Mouse (Mus musculus) erythroblast, embryonic 14.5 days (primary cell): ENCODE measurements around the gene Fam184b. TPM values are rescaled to one million over a fixed set of nuclear protein-coding genes. Genes with fewer than 3 reads are reported as not detected.

Source experiments
- H3K27me3 ChIP-seq: 2 replicates; pipeline ENCODE4 v1.6.1; 2012; ENCODE audit warnings: inconsistent platforms; ENCODE audit not compliant: control insufficient read depth
- H3K36me3 ChIP-seq: 2 replicates; pipeline ENCODE4 v1.6.1; 2012; ENCODE audit warnings: mild to moderate bottlenecking, inconsistent platforms; ENCODE audit not compliant: control insufficient read depth
- H3K4me1 ChIP-seq: 2 replicates; pipeline ENCODE4 v1.6.1; 2012; ENCODE audit warnings: inconsistent platforms; ENCODE audit not compliant: control insufficient read depth
- H3K4me3 ChIP-seq: replicated peaks from 2 replicates; pipeline ENCODE3; 2012; ENCODE audit warnings: moderate library complexity, mild to moderate bottlenecking, inconsistent platforms
- H3K9me3 ChIP-seq: 2 replicates; pipeline ENCODE4 v1.6.1; 2012; ENCODE audit warnings: low read length, inconsistent platforms, mixed read lengths; ENCODE audit not compliant: control insufficient read depth
- GATA1 ChIP-seq: IDR thresholded peaks from 2 replicates; pipeline ENCODE4 v1.6.1; 2012; ENCODE audit warnings: low read length, inconsistent platforms, mixed read lengths
- TAL1 ChIP-seq: IDR thresholded peaks from 3 replicates; pipeline ENCODE4 v1.6.1; 2012; ENCODE audit warnings: low read length, inconsistent platforms, mixed read lengths
- polyA plus RNA-seq: library from polyadenylated mRNA; stranded (reverse); fragments of >175 nt; gene quantifications from 2 replicates; pipeline ENCODE4 v1.2.3, GENCODE M21; 2012

Gene Fam184b
- polyA plus RNA-seq, 1 experiment, result not detected

GRCm38 (mm10) chr5:45576716-45577115, 62.7 kb downstream of the Fam184b start:
- H3K9me3 ChIP-seq, result no peaks in the 10 kb centered on the region
- H3K36me3 ChIP-seq, result no peaks in the 10 kb centered on the region
- H3K4me3 ChIP-seq, result no peak overlapping the region
- H3K4me1 ChIP-seq, result no peaks in the 10 kb centered on the region
- 0 out of 2 replicates have a peak, but pooled peaks cover 3% of the 10 kb centered on the region for H3K27me3 ChIP-seq
- no peak for TF ChIP-seq TAL1
- TF ChIP-seq GATA1, result no peak

- no peaks in the 10 kb centered on the region for H3K4me1 ChIP-seq
- no peak for TF ChIP-seq GATA1
- TF ChIP-seq TAL1, result no peak
- no peaks in the 10 kb centered on the region for H3K9me3 ChIP-seq
- H3K27me3 ChIP-seq, result no peaks in the 10 kb centered on the region
- H3K4me3 ChIP-seq, result no peak overlapping the region
- H3K36me3 ChIP-seq, result no peaks in the 10 kb centered on the region
Observed at GRCm38 (mm10) chr5:45572816-45573215, 66.6 kb downstream of the Fam184b start.

DNA sequence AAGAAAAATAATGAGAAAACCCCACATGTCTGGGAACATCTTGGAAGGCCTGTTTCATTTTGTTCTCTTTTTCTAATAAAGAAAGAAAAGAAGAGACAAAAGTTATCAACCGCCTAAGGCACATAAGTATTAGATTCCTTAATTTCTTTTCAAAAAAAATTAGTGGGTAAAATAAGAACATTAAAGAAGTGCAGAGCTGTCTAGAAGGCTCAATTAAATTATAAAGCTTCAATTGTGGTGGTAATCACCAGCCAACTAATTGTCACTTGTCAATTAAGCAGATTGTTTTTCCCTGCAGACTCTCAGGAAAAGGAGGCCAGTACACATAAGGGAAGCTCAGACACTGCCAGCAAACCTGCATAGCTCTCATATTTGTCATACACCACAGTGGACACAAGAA, 73.6 kb downstream of the Fam184b start:
- no peaks in the 10 kb centered on the region for H3K4me1 ChIP-seq
- H3K4me3 ChIP-seq, result no peak overlapping the region
- H3K27me3 ChIP-seq, result no peaks in the 10 kb centered on the region
- TF ChIP-seq GATA1, result no peak
- no peak for TF ChIP-seq TAL1
- H3K9me3 ChIP-seq, result no peaks in the 10 kb centered on the region; the same call in 1 of the 2 replicates
- H3K36me3 ChIP-seq, result no peaks in the 10 kb centered on the region

- H3K36me3 ChIP-seq, result no peaks in the 10 kb centered on the region
- TF ChIP-seq TAL1 (no peak), GATA1 (no peak)
- no peak overlapping the region for H3K4me3 ChIP-seq
- no peaks in the 10 kb centered on the region for H3K27me3 ChIP-seq
- peaks cover 6% of the 10 kb centered on the region; the same call in 1 of the 2 replicates for H3K4me1 ChIP-seq
- H3K9me3 ChIP-seq, result no peaks in the 10 kb centered on the region; the same call in 1 of the 2 replicates
Observed at GRCm38 (mm10) chr5:45564054-45564453, 75.4 kb downstream of the Fam184b start.

- H3K9me3 ChIP-seq, result no peaks in the 10 kb centered on the region
- H3K36me3 ChIP-seq, result no peaks in the 10 kb centered on the region
- H3K27me3 ChIP-seq, result no peaks in the 10 kb centered on the region
- no peaks in the 10 kb centered on the region for H3K4me1 ChIP-seq
- no peak for TF ChIP-seq TAL1
- TF ChIP-seq GATA1, result no peak
- no peak overlapping the region for H3K4me3 ChIP-seq
Observed at GRCm38 (mm10) chr5:45549586-45549985, 89.8 kb downstream of the Fam184b start.

DNA sequence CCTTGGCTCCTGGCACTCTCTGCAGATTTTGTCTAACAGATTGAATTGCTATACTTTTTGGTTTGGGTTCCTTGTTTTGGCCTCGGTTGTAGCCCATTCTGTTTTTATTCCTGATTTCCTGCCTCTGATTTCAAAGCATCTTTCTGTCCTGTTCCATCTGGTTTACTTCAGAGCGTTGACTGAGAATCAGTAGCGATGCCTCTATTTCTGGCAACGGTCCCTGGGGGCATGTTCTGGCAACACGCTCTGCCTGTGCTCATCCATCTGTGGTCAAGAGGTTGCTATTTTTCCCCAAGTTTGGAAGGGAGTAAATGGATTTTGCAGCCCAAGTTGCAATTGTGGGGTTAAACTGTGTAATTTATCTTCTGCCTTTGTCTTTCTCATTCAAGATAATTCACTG, 96.0 kb downstream of the Fam184b start:
- no peaks in the 10 kb centered on the region for H3K4me1 ChIP-seq
- TF ChIP-seq TAL1, result no peak
- TF ChIP-seq GATA1, result no peak
- H3K4me3 ChIP-seq, result no peak overlapping the region
- no peaks in the 10 kb centered on the region for H3K27me3 ChIP-seq
- no peaks in the 10 kb centered on the region for H3K36me3 ChIP-seq
- H3K9me3 ChIP-seq, result no peaks in the 10 kb centered on the region

DNA sequence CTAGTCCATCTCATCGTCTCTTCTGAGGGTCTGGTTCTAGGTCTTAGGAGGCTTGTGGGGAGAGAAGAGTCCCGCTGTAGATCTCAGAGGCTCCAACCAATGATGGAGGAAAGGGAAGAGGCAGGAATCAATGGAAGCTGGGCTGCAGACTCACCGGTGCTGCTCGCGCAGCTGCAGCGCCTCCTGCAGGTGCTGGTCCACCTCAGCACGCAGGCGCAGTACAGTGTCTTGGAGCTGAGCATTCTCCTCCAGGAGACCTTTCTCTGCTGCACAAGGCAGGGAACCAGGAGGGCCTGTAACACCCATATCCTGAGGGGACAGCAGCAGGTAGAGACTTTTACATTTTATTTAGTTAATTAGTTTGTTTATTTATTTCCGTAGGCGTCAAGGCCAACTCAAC, 99.9 kb downstream of the Fam184b start:
- Histone ChIP-seq H3K4me1 (no peaks in the 10 kb centered on the region), H3K36me3 (no peaks in the 10 kb centered on the region), H3K27me3 (no peaks in the 10 kb centered on the region), H3K9me3 (no peaks in the 10 kb centered on the region), H3K4me3 (no peak overlapping the region)
- no peak for TF ChIP-seq TAL1

GRCm38 (mm10) chr5:45535177-45535576, 104.2 kb downstream of the Fam184b start:
- TF ChIP-seq GATA1 (no peak), TAL1 (no peak)
- peaks cover 4% of the 10 kb centered on the region for H3K4me1 ChIP-seq
- no peaks in the 10 kb centered on the region for H3K9me3 ChIP-seq
- H3K4me3 ChIP-seq, result no peak overlapping the region
- H3K36me3 ChIP-seq, result peaks cover 3% of the 10 kb centered on the region; the same call in 1 of the 2 replicates
- H3K27me3 ChIP-seq, result no peaks in the 10 kb centered on the region

GRCm38 (mm10) chr5:45534319-45535098, 104.9 kb downstream of the Fam184b start:
- peaks cover 4% of the 10 kb centered on the region for H3K4me1 ChIP-seq
- H3K36me3 ChIP-seq, result peaks cover 7% of the 10 kb centered on the region
- H3K4me3 ChIP-seq, result no peak overlapping the region
- TF ChIP-seq TAL1, result no peak
- TF ChIP-seq GATA1, result no peak
- no peaks in the 10 kb centered on the region for H3K27me3 ChIP-seq
- no peaks in the 10 kb centered on the region for H3K9me3 ChIP-seq
